Comparison of ENCODE assay signal across 9 mouse cellular contexts in genomic region chr19:17837471-17837859, GRCm38 (mm10). TPM values are rescaled to one million over a fixed set of nuclear protein-coding genes. Genes with fewer than 3 reads are reported as not detected.
DNase-seq lines count a peak whose midpoint lies in the region; ATAC-seq and TF ChIP-seq lines count a peak whose summit lies in the region.
"Had no signal": no experiment of that assay in that cellular context is flagged by ENCODE, and none has a peak within 500 bp of the region (broad histone marks: within the 10 kb centered on the region; RNA-seq: fewer than 3 reads in every experiment).

Gene Pcsk5, minus strand, starts transcription at chr19:17837632.

- TF ChIP-seq EP300 in liver, postnatal 0 days (IDR thresholded peaks at IDR 0.05; ENCODE audit: low read depth): no peak

- ATAC-seq in Patski: peak; percentile 81
- ATAC-seq in liver, postnatal 0 days: peak; percentile 83

- peak within 1 kb of the TSS; percentile 90 for H3K27ac ChIP-seq in hindbrain, embryonic 10.5 days
- peak within 1 kb of the TSS; percentile 67 for H3K27ac ChIP-seq in liver, postnatal 0 days (ENCODE audit: low read depth)

- H3K9ac ChIP-seq in liver, postnatal 0 days (replicated peaks): peak within 1 kb of the TSS; percentile 60

- CTCF ChIA-PET in Patski (lab: Charles Lee): no interaction called here

- TF ChIP-seq CTCF in Patski (IDR thresholded peaks at IDR 0.05): no peak
- TF ChIP-seq CTCF in liver, postnatal 0 days (IDR thresholded peaks at IDR 0.05; ENCODE audit: low read depth): no peak

- no peak for DNase-seq in Patski (ENCODE audit: low read depth, low spot score)
- peak; percentile 79 to 87 for DNase-seq in cerebellum, postnatal 25 days
- peak; percentile 41 to 71 for DNase-seq in frontal cortex, postnatal 25 days (ENCODE audit: low spot score in 2 of 2)
- peak; percentile 91 for DNase-seq in hindbrain, embryonic 10.5 days (ENCODE audit: low spot score)
- peak; percentile 60 to 78 for DNase-seq in layer of hippocampus, adult 8-10 months (ENCODE audit: low spot score in 2 of 2)
- peak; percentile 75 for DNase-seq in liver, postnatal 0 days
- DNase-seq in retina, adult 2 months (ENCODE audit: low read depth, low spot score): peak; percentile 20
- peak; percentile 65 to 87 for DNase-seq in urinary bladder, postnatal 36 days (ENCODE audit: low spot score in 2 of 2)

- in situ Hi-C loops in Patski (cut with MboI; ENCODE audit: low pct_unique_long_range_greater_than_20kb): no loop called here

- H3K4me2 ChIP-seq in liver, postnatal 0 days (ENCODE audit: low read depth, low read length): peak within 1 kb of the TSS; percentile 80

- H3K27me3 ChIP-seq in Patski: no peaks in the 10 kb centered on the region
- H3K27me3 ChIP-seq in hindbrain, embryonic 10.5 days (ENCODE audit: insufficient read depth, poor library complexity, severe bottlenecking): peaks cover 30% of the 10 kb centered on the region
- H3K27me3 ChIP-seq in liver, postnatal 0 days (ENCODE audit: insufficient read depth, low read length): peaks cover 24% of the 10 kb centered on the region

- peaks cover 26% of the 10 kb centered on the region for H3K4me1 ChIP-seq in hindbrain, embryonic 10.5 days (replicated peaks)
- H3K4me1 ChIP-seq in liver, postnatal 0 days (ENCODE audit: insufficient read depth): no peaks in the 10 kb centered on the region

- H3K4me3 ChIP-seq in hindbrain, embryonic 10.5 days: peak within 1 kb of the TSS; percentile 78
- peak within 1 kb of the TSS; percentile 59 for H3K4me3 ChIP-seq in liver, postnatal 0 days (ENCODE audit: low read depth, low read length)

- WGBS in hindbrain, embryonic 10.5 days: under 1% methylated on average over 36 of the region's 36 CpGs
- 7% methylated on average over 21 of the region's 36 CpGs for WGBS in liver, postnatal 0 days (ENCODE audit: insufficient replicate concordance)

- H3K9me3 ChIP-seq in hindbrain, embryonic 10.5 days: no peaks in the 10 kb centered on the region
- no peaks in the 10 kb centered on the region for H3K9me3 ChIP-seq in liver, postnatal 0 days (ENCODE audit: low read length)
- H3K9me3 ChIP-seq: G1E had no signal

- no peaks in the 10 kb centered on the region for H3K36me3 ChIP-seq in hindbrain, embryonic 10.5 days
- H3K36me3 ChIP-seq in liver, postnatal 0 days (replicated peaks; ENCODE audit: insufficient read depth, low read length): no peaks in the 10 kb centered on the region
- H3K36me3 ChIP-seq: G1E had no signal

- POLR2A ChIA-PET in Patski (lab: Charles Lee): no interaction called here

RNA-seq across cellular contexts. Expression of gene Pcsk5, which starts in this region (rescaled TPM):
- polyA plus RNA-seq in Patski (2021): 2.3 TPM
- polyA plus RNA-seq in hindbrain, embryonic 10.5 days (2016; fragmentation: Nextera tagmentation; extraction: Ambion mirVana): 5.5 and 7.5 TPM in 2 replicates
- 10 to 100 TPM; 14.1 to 15.6 (median 15.0) TPM for total RNA-seq in layer of hippocampus, adult 8-10 months (2022)
- 3.8 and 4.1 TPM in 2 replicates for polyA plus RNA-seq in liver, postnatal 0 days (2015; fragmentation: Nextera tagmentation; extraction: Ambion mirVana)
- polyA plus RNA-seq: G1E had no signal
